Mouse (Mus musculus) lung, postnatal 0 days (tissue): ENCODE results near the gene Pck1.

Experiments used
- CTCF ChIP-seq: IDR thresholded peaks from 2 replicates; pipeline ENCODE4 v1.5.1; 2016; ENCODE audit warnings: antibody characterized with exemption, mild to moderate bottlenecking
- EP300 ChIP-seq: IDR thresholded peaks from 2 replicates; pipeline ENCODE4 v1.6.1; 2016; ENCODE audit warnings: antibody characterized with exemption, mild to moderate bottlenecking, control low read depth

DNA sequence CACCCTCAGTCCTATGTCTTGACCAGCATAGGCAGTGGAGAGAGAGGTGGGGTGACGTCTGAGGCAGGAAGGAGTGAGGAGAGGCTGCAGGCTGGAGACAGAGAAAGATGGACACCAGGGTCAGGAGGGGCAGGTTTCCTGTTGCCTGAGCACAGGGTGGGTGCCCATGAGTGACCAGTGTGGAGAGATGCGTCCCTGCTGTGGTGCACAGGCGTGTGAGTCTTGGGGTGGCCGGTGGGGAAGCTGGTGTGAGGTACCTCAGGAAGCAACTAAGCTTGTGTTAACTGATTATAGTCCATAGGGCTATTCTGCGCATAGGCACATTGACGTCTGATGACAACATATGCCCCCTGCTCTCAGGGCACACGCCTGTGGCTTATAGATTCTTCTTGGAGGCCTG is 26.2 kb downstream of the Pck1 start:
- TF ChIP-seq CTCF (no peak), EP300 (no peak)
